Mouse (Mus musculus) lung, postnatal 10 days (tissue): ENCODE results near the gene Ifna16.
A peak's percentile ranks its signal among the peaks of the same experiment; 100 is the strongest.

Experiments
- DNase-seq: peaks from one replicate; pipeline ENCODE4 v3.0.0; 2021

Ifna16 gene

GRCm38 (mm10) chr4:88676824-88677223 is at the start of gene Ifna16:
Ifna16 (minus strand) TSS chr4:88676924.
- DNase-seq = no peak

DNA sequence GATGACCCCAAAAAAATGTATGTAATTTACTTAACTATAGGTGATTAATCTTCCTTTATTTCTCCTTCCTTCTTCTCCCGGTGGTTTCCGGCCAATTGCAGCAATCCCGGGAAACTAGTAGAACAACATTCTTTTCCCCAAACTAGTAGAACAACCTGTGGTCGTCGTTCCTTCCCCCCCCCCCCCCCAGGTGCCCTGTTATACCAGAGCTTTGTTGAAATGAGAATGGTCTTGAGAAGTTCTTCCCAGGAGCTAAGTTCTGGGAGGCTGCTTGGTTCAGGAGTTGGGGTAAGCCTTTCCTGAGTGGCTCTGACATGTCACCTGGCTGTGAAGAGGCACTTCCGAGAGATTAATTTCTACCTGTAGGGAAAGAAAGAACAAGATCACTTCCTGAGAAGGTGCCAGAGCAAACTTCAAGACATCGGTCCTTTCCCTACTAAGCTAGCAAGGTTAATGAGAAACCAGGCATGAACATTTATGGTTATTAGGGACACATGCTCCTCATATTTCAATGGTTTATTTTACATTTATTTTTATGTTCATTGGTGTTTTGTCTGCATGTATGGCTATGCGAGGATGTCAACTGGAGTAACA is 46.9 kb upstream of the Ifna16 start:
- no peak for DNase-seq

DNA sequence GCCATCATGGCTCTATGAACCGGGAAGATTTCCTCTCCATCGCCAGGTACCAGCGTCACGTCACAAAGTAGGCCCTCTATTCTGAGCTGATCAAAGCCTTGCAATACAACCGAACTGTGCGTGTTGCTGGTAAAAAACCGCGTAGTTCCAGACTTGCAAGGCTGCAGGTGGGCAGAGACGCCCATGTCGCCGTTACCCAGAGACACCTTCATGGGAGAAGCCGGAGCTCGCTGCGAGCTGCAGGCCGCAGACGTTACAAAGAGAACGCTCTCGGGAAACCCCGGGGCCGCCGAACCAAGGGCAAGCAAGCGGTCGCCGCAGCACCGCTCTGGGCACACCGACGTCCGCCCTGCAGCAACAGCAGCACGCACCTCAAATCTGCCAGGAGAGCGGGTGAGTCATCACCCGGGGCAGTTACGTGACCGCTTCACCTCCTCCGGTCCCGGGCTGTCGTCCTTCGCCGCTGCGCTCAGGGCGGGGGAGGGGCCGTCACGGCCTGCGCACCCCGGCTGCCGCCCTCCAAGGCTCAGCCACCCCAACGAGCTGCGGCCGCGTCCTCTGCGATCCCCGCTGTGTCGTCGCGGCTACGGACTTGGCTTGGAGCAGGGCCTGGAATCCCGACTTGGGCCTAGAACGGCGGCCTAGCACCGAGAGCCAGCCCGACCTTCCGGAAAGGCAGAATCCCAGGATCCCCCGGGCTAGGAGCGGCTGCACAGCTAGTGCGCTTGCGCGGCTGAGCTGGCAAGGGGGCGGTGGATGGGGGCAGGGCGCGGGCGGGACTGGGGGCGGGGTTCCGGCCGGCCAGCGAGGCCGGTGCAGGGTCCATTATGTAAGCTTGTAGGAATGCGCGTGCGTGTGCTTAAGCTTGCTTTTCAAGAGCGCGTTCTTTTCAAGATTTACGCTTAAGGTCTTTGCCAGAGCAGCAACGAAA is 45.3 kb upstream of the Ifna16 start, which contains the start of the genes Gm26566 and Klhl9:
Gm26566 (plus strand) TSS at position 15 of the 931 bp plus-strand sequence.
Klhl9 (minus strand) TSS at position 675 of the 931 bp plus-strand sequence.
- DNase-seq = peak; percentile 94

DNA sequence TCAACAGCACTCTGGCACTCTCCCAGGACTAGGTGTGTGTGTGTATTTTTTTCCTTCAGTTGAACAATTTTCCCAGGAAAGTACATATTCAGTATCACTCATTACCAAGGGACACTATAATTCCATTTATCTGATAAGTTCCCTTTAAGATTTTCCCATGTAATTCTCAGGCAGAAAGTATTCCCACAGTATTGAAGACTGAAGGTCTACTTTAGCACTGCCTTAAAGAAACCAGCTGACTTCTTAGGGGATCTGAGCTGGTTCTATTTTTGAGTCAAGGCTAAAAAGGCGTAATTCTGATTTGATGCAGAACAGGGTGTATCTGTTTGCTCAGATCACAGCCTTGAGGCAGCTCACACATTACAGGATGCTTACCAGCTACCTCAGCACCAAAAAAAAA is 42.0 kb upstream of the Ifna16 start:
- no peak for DNase-seq

DNA sequence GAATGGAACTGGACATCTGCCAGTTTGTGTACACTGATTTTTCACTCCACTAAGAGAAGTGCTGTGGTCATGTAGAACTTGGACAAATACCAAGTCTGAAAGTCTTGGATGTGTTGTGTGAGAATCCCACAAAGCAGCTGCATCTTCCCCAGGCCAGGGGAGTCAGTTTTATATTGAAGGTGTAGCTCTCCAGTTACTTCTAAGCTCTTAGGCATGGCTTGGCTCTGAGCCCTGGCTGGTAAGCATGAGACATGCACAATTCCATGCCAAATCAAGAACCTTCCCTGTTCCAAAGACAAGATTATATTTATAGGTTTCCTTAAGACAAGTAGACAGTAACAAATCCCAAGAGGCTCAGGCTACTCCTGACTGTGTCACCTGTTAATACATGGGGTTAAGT is 38.3 kb upstream of the Ifna16 start:
- no peak for DNase-seq

DNA sequence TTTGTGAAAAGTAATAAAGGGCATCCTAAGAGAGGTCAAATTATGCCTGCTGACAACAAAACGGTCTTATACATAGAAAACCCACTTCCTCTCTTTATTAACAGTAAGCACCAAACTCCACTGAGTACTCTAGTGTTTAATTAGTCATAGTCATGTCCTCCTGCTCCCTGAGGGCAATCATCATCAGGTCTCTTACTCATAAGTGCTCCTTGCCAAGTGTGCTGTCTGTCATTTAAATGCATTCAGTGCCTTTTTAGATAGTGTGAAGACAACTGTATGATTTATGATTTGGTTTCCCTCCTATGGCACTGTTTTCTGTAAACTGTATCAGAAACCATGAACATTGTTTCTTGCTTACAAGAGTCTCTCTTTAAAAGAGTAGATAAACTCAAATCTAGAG is 37.6 kb upstream of the Ifna16 start:
- no peak for DNase-seq

DNA sequence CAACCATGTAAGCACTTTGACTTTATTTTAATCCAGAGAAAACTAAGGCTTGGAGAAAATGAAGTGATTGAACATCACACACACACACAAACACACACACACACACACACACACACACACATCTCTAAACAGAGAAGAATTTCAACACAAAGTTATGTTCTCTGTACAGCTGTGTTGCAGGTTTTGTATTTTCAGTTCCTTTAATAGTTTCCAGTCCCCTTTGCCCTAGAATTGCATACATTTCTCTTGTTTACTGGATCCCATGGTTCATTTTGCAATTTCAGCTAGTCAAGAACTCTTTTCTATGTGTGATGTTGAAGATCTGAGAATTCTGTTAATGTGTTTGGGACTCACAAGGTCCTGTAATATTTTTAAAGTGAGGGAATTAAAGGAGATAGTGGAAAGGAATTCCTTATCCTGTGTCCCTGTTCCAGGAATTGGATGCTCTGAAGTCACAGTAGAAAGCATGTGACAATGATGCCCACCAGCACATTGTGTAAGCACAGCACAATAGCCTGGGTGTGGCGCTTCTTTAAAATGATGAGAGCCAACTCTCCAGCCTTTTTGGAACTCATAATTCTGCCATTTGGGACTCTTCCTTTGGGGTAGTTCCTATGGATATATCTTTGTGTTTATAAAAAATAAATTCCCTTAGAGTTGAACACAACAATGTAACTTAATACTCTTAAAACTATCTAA is 30.6 kb upstream of the Ifna16 start:
- no peak for DNase-seq

- no peak for DNase-seq
Measured at GRCm38 (mm10) chr4:88705924-88706323, 29.2 kb upstream of the Ifna16 start.

- no peak for DNase-seq
Measured at GRCm38 (mm10) chr4:88699301-88699700, 22.6 kb upstream of the Ifna16 start.

- no peak for DNase-seq
Measured at GRCm38 (mm10) chr4:88698781-88699180, 22.1 kb upstream of the Ifna16 start.

GRCm38 (mm10) chr4:88697753-88698152 is 21.0 kb upstream of the Ifna16 start:
- DNase-seq = no peak

DNA sequence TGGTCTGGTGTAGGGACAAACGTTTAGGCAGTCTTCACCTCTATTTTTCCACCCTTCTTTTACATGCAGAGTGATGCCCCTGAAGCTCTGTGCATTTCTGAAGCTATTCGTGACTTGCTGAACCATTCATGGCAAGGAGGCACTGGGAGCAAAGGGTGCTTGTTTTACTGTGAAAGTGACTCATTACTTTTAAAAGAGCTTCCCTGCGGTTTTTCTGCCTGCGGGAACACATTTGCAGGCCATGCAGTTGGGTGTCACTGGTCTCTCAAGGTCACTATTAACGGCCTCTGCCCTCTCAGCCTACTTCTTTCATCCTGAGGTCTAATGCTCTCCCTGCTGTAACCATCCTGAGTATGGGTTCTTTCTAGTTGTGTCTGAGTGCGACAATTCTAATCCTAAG is 20.4 kb upstream of the Ifna16 start:
- DNase-seq = no peak

DNA sequence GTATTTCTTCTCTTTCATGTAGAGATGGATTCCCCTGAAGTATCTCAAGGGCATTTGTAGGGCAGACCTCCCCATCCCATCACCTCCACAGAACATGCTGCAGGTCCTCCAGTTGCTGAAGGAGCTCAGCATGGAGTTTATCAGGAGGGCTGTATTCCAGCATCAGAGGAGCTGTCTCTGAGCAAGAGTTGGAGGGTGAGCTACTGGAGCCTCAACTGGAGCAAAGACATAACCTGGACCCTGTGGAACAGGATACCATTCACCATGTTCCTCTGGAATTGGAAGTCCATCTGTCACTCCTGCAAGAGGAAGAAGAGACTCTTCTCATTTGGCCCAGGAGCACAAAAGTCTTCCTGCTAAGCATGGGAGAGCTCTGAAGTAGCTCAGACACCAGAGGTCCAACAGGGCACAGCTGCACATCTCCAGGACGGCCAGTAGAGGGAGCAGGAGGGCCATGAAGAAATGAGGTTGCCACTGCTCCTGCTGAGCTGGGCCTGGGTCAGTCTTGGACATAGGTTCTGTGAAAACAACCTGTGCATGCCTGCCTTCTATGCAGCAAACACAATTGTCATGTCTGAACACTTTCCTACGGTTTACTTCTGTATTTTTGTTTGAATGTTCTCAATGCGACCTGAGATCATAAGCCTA is 19.6 kb upstream of the Ifna16 start:
- peak; percentile 86 for DNase-seq

GRCm38 (mm10) chr4:88693392-88693791 is 16.7 kb upstream of the Ifna16 start:
- DNase-seq = no peak

GRCm38 (mm10) chr4:88692537-88692936 is 15.8 kb upstream of the Ifna16 start:
- DNase-seq = no peak

- DNase-seq = no peak
Measured at GRCm38 (mm10) chr4:88691259-88691658, 14.5 kb upstream of the Ifna16 start, which contains the start of gene Ifnab. Ifnab (minus strand) TSS chr4:88691359.

DNA sequence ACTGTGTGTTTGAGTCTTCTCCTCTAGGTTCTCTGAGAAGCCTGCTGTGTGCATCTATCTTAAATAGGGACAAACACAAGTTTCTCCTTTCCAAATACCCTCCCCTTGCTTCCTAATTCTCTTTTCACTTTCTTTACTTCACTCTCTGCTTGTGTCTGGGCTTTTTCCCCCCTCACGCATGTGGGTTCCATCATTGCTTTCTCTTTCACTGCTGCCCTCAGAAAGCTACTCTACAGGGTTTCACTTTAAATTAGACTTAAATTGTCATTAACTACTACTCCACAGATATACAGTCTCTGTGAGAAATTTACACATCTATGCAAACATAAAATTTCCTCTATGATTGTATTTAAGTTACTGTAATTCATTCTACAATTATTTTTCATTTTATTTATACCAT is 7.1 kb upstream of the Ifna16 start, which contains the start of gene Ifna2:
Ifna2 (minus strand) TSS at position 101 of the 400 bp plus-strand sequence.
- no peak for DNase-seq

GRCm38 (mm10) chr4:88681353-88681752 is 4.6 kb upstream of the Ifna16 start:
- DNase-seq = no peak

GRCm38 (mm10) chr4:88680362-88680761 is 3.6 kb upstream of the Ifna16 start:
- peak; percentile 33 for DNase-seq

GRCm38 (mm10) chr4:88655461-88655860 is 21.3 kb downstream of the Ifna16 start:
- no peak for DNase-seq

DNA sequence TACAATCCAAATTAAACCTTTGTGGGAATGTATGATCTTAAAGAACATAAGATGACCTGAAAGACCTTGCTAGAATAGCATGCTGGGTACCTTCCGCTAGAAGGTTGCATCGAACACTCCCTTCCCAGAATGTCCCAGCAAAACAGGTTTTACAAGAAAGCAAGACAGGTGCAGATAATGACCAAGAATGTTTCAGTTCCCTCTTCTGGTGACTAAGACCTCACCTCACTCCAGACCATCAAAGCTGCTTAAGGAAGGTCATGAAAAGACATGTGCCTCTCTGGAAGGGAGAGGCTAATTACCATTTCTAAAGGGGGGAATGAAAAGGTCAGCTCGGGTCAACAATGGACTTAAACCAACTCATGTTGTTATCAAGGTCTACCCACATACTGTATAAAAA is 23.1 kb downstream of the Ifna16 start:
- no peak for DNase-seq

- no peak for DNase-seq
Measured at GRCm38 (mm10) chr4:88644359-88644758, 32.4 kb downstream of the Ifna16 start, which contains the start of gene Ifna13. Ifna13 (minus strand) TSS chr4:88644459.

GRCm38 (mm10) chr4:88642526-88642925 is 34.2 kb downstream of the Ifna16 start:
- no peak for DNase-seq
